Mouse (Mus musculus) embryonic facial prominence, embryonic 13.5 days (tissue): Measurements from ENCODE around the gene Ppp3r1. TPM values are rescaled to one million over a fixed set of nuclear protein-coding genes. Genes with fewer than 3 reads are reported as not detected.
"Not testable (repeated sequence)": the region's sequence is repeated elsewhere in the genome, so short reads cannot be mapped to it uniquely, and the experiment has no call there.

ENCODE experiments used
- ATAC-seq: fragments of 200-750 bp; cut with Nextera tagmentation; 2 replicates; pipeline ENCODE4 v1.8.0; 2017; ENCODE audit warnings: low read depth; ENCODE audit not compliant: insufficient number of reproducible peaks, insufficient read depth, low FRiP score, low TSS enrichment
- H3K27ac ChIP-seq: fragments of 300-500 bp; sonication (generic); 2 replicates; pipeline ENCODE4 v1.5.1; 2015; ENCODE audit warnings: moderate library complexity, mild to moderate bottlenecking, inconsistent platforms
- H3K27me3 ChIP-seq: fragments of 300-500 bp; sonication (generic); 2 replicates; pipeline ENCODE4 v1.6.1; 2015; ENCODE audit warnings: mild to moderate bottlenecking, inconsistent platforms
- H3K36me3 ChIP-seq: fragments of 300-500 bp; sonication (generic); 2 replicates; pipeline ENCODE4 v1.6.1; 2015; ENCODE audit warnings: mild to moderate bottlenecking, inconsistent platforms
- H3K4me1 ChIP-seq: fragments of 300-500 bp; sonication (generic); 2 replicates; pipeline ENCODE4 v1.6.1; 2015; ENCODE audit warnings: inconsistent platforms
- H3K4me2 ChIP-seq: fragments of 300-500 bp; sonication (generic); 2 replicates; pipeline ENCODE4 v1.6.1; 2015; ENCODE audit warnings: moderate library complexity, mild to moderate bottlenecking, inconsistent platforms
- H3K4me3 ChIP-seq: fragments of 300-500 bp; sonication (generic); 2 replicates; pipeline ENCODE4 v1.5.1; 2015; ENCODE audit warnings: mild to moderate bottlenecking, inconsistent platforms
- H3K9ac ChIP-seq: fragments of 300-500 bp; sonication (generic); 2 replicates; pipeline ENCODE4 v1.6.1; 2015; ENCODE audit warnings: mild to moderate bottlenecking, inconsistent platforms
- H3K9me3 ChIP-seq: fragments of 300-500 bp; sonication (generic); 2 replicates; pipeline ENCODE4 v1.6.1; 2016; ENCODE audit warnings: inconsistent platforms
- WGBS: fragments of 180-500 bp; shearing (Covaris S2); methylation state at CpG from one replicate; pipeline ENCODE4 v1.1.7; 2015; ENCODE audit warnings: mixed read lengths; 5-methylcytosine and 5-hydroxymethylcytosine counted together
- polyA plus RNA-seq: library from polyadenylated mRNA; unstranded; fragments of >200 nt; fragmentation: Nextera tagmentation; extraction: Ambion mirVana; gene quantifications from 2 replicates; pipeline ENCODE4 v1.2.1, GENCODE M21; 2015

Gene Ppp3r1
- polyA plus RNA-seq, 1 experiment from 2014 or later: 87.8 TPM

- H3K27me3 ChIP-seq: no peaks in the 10 kb centered on the region
- no peak overlapping the region for H3K4me3 ChIP-seq
- H3K27ac ChIP-seq: no peak overlapping the region
- ATAC-seq: no peak
- 89% methylated on average over 4 of the region's 4 CpGs for WGBS
- H3K9ac ChIP-seq: no peak overlapping the region
- peaks cover 65% of the 10 kb centered on the region for H3K36me3 ChIP-seq
- H3K4me2 ChIP-seq: no peak overlapping the region
- H3K4me1 ChIP-seq: no peaks in the 10 kb centered on the region
- H3K9me3 ChIP-seq: no peaks in the 10 kb centered on the region
These were observed 41.9 kb downstream of the Ppp3r1 start for GRCm38 (mm10) chr11:17200936-17201335.

- Histone ChIP-seq H3K4me2 (no peak overlapping the region), H3K4me1 (no peaks in the 10 kb centered on the region), H3K9ac (no peak overlapping the region), H3K27ac (no peak overlapping the region), H3K36me3 (peaks cover 58% of the 10 kb centered on the region), H3K27me3 (no peaks in the 10 kb centered on the region), H3K4me3 (no peak overlapping the region), H3K9me3 (no peaks in the 10 kb centered on the region)
- no peak for ATAC-seq
- 86% methylated on average over 6 of the region's 6 CpGs for WGBS
These were observed 43.4 kb downstream of the Ppp3r1 start for GRCm38 (mm10) chr11:17202481-17202880.

- H3K4me3 ChIP-seq: peak within 1 kb of the TSS; percentile 72
- H3K36me3 ChIP-seq: peaks cover 20% of the 10 kb centered on the region
- H3K27ac ChIP-seq: peak within 1 kb of the TSS; percentile 78
- peak within 1 kb of the TSS; percentile 81 for H3K9ac ChIP-seq
- ATAC-seq: peak; percentile 96
- no peaks in the 10 kb centered on the region for H3K27me3 ChIP-seq
- WGBS: under 1% methylated on average over 65 of the region's 65 CpGs
- H3K4me2 ChIP-seq: peak within 1 kb of the TSS; percentile 78
- H3K9me3 ChIP-seq: no peaks in the 10 kb centered on the region
- H3K4me1 ChIP-seq: peaks cover 18% of the 10 kb centered on the region
These were observed 52.4 kb downstream of the Ppp3r1 start, which contains the start of gene Pno1 for GRCm38 (mm10) chr11:17211258-17212140. TSS of gene Pno1 (minus strand) at chr11:17211568.

- peak overlapping the region; percentile 78 for H3K27ac ChIP-seq
- ATAC-seq: no peak
- H3K27me3 ChIP-seq: no peaks in the 10 kb centered on the region
- peak overlapping the region; percentile 72 for H3K4me3 ChIP-seq
- H3K36me3 ChIP-seq: peaks cover 17% of the 10 kb centered on the region
- 2% methylated on average over 10 of the region's 10 CpGs for WGBS
- no peaks in the 10 kb centered on the region for H3K9me3 ChIP-seq
- H3K4me1 ChIP-seq: peaks cover 18% of the 10 kb centered on the region
- peak overlapping the region; percentile 78 for H3K4me2 ChIP-seq
- peak overlapping the region; percentile 81 for H3K9ac ChIP-seq
These were observed 53.1 kb downstream of the Ppp3r1 start for GRCm38 (mm10) chr11:17212141-17212495.

- Histone ChIP-seq H3K27me3 (no peaks in the 10 kb centered on the region), H3K4me3 (peak overlapping the region; percentile 72), H3K9me3 (no peaks in the 10 kb centered on the region), H3K4me2 (peak overlapping the region; percentile 78), H3K4me1 (peaks cover 18% of the 10 kb centered on the region), H3K9ac (peak overlapping the region; percentile 22; the same call in 1 of the 2 replicates), H3K36me3 (peaks cover 12% of the 10 kb centered on the region), H3K27ac (no peak overlapping the region)
- no peak for ATAC-seq
- WGBS: 69% methylated on average over 5 of the region's 5 CpGs
These were observed 53.9 kb downstream of the Ppp3r1 start for GRCm38 (mm10) chr11:17212903-17213509.

- H3K27me3 ChIP-seq: no peaks in the 10 kb centered on the region
- H3K9me3 ChIP-seq: no peaks in the 10 kb centered on the region
- no peak overlapping the region for H3K9ac ChIP-seq
- no peaks in the 10 kb centered on the region for H3K36me3 ChIP-seq
- ATAC-seq: no peak
- peaks cover 14% of the 10 kb centered on the region for H3K4me1 ChIP-seq
- 82% methylated on average over 3 of the region's 3 CpGs for WGBS
- H3K4me3 ChIP-seq: no peak overlapping the region
- no peak overlapping the region for H3K27ac ChIP-seq
- no peak overlapping the region for H3K4me2 ChIP-seq
These were observed 56.4 kb downstream of the Ppp3r1 start for GRCm38 (mm10) chr11:17215475-17215874.

GRCm38 (mm10) chr11:17221126-17221525, 62.1 kb downstream of the Ppp3r1 start:
- WGBS: 94% methylated on average over 8 of the region's 8 CpGs
- H3K27me3 ChIP-seq: no peaks in the 10 kb centered on the region
- no peak overlapping the region for H3K4me2 ChIP-seq
- no peak overlapping the region for H3K4me3 ChIP-seq
- H3K4me1 ChIP-seq: no peaks in the 10 kb centered on the region
- ATAC-seq: no peak
- H3K27ac ChIP-seq: no peak overlapping the region
- H3K36me3 ChIP-seq: peaks cover 23% of the 10 kb centered on the region
- H3K9ac ChIP-seq: no peak overlapping the region
- no peaks in the 10 kb centered on the region for H3K9me3 ChIP-seq

GRCm38 (mm10) chr11:17232792-17233191, 73.7 kb downstream of the Ppp3r1 start:
- Histone ChIP-seq H3K4me1 (no peaks in the 10 kb centered on the region), H3K27ac (no peak overlapping the region), H3K4me2 (no peak overlapping the region), H3K4me3 (no peak overlapping the region), H3K9ac (no peak overlapping the region), H3K9me3 (no peaks in the 10 kb centered on the region), H3K27me3 (no peaks in the 10 kb centered on the region), H3K36me3 (peaks cover 35% of the 10 kb centered on the region)
- no peak for ATAC-seq
- WGBS: 67% methylated on average over 5 of the region's 5 CpGs

- H3K27me3 ChIP-seq: no peaks in the 10 kb centered on the region
- no peak overlapping the region for H3K4me3 ChIP-seq
- WGBS: 86% methylated on average over 5 of the region's 5 CpGs
- ATAC-seq: no peak
- no peak overlapping the region for H3K9ac ChIP-seq
- no peak overlapping the region for H3K4me2 ChIP-seq
- H3K36me3 ChIP-seq: peaks cover 19% of the 10 kb centered on the region
- H3K9me3 ChIP-seq: no peaks in the 10 kb centered on the region
- no peaks in the 10 kb centered on the region for H3K4me1 ChIP-seq
- H3K27ac ChIP-seq: no peak overlapping the region
These were observed 77.5 kb downstream of the Ppp3r1 start for GRCm38 (mm10) chr11:17236449-17237037.

- not testable (repeated sequence) for H3K36me3 ChIP-seq, H3K4me1 ChIP-seq, H3K27ac ChIP-seq, ATAC-seq, H3K4me3 ChIP-seq, H3K4me2 ChIP-seq, H3K27me3 ChIP-seq, H3K9ac ChIP-seq, H3K9me3 ChIP-seq
- WGBS: 83% methylated on average over 5 of the region's 5 CpGs
These were observed 79.5 kb downstream of the Ppp3r1 start for GRCm38 (mm10) chr11:17238598-17238997.

GRCm38 (mm10) chr11:17248715-17249114, 89.7 kb downstream of the Ppp3r1 start:
- H3K4me1 ChIP-seq: no peaks in the 10 kb centered on the region

More at GRCm38 (mm10) chr11:17248715-17249114, 89.7 kb downstream of the Ppp3r1 start:
- Histone ChIP-seq H3K4me2 (no peak overlapping the region), H3K4me3 (no peak overlapping the region), H3K27ac (no peak overlapping the region), H3K27me3 (no peaks in the 10 kb centered on the region), H3K36me3 (no peaks in the 10 kb centered on the region), H3K9ac (no peak overlapping the region), H3K9me3 (no peaks in the 10 kb centered on the region)
- ATAC-seq: no peak
